Comparison of ENCODE assay signal across 9 mouse cellular contexts in the genomic region with DNA sequence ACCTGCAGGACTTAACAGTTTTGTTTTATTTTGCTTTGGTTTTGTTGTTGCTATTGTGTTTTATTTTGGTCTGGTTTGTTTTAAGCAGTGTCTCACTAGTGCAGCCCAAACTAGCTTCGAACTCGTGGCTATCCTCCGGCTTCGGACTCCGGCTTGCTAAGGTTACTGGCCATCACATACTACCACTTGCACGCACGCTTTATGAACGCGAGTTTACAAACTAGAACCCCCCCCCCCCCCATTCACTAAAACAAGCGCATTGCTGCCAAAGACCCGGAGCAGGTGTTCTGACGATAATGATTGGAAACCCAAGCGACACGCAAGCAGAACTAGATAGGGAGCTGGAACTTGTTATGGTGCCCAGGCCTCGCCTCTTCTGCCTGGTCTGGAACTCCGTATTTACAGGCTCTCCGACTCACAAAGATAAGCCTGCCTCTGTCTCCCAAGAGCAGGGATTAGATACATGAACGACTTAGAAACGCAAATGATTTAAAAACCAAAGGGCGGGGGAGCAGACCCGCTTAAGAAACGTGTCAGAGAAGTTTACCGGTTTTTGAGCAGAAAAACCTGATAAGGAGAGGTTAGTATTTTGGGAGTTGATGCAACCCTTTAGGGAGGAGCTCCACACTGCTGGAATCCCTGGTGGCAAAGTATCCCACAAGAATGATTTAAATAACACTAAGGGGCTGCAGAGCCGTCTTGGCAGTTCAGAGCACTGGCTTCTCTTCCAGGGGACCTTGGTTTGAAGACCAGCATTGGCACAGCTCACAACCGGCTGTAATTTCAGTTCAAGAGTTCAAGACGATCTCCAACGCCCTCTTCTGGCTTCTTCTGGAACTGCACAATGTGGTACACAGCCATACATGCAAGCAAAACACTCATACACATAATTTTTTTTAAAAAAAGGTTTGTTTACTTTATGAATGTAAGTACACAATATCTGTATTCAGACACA. TPM values are rescaled to one million over a fixed set of nuclear protein-coding genes. Genes with fewer than 3 reads are reported as not detected.
A peak's percentile ranks its signal among the peaks of the same experiment; 100 is the strongest.
DNase-seq lines count a peak whose midpoint lies in the region; ATAC-seq and TF ChIP-seq lines count a peak whose summit lies in the region.
"Had no signal": no experiment of that assay in that cellular context is flagged by ENCODE, and none has a peak within 500 bp of the region (broad histone marks: within the 10 kb centered on the region; RNA-seq: fewer than 3 reads in every experiment).

No protein-coding gene starts in this region.

- TF ChIP-seq EP300 in stomach, postnatal 0 days (optimal IDR thresholded peaks at IDR 0.05) = no peak

- peak overlapping the region; percentile 66 for H3K4me2 ChIP-seq in midbrain, embryonic 16.5 days (ENCODE audit: low read length)
- H3K4me2 ChIP-seq in stomach, postnatal 0 days (replicated peaks; ENCODE audit: low read depth) = peak overlapping the region; percentile 72

- H3K4me1 ChIP-seq in midbrain, embryonic 16.5 days (ENCODE audit: control insufficient read depth, insufficient read depth, low read length) = peaks cover 22% of the 10 kb centered on the region
- H3K4me1 ChIP-seq in stomach, postnatal 0 days (replicated peaks; ENCODE audit: control insufficient read depth, insufficient read depth) = no peaks in the 10 kb centered on the region

- peak overlapping the region; percentile 33 for H3K27ac ChIP-seq in midbrain, embryonic 16.5 days (ENCODE audit: low read length)
- H3K27ac ChIP-seq in stomach, postnatal 0 days (replicated peaks) = peak overlapping the region; percentile 74

- no peaks in the 10 kb centered on the region for H3K27me3 ChIP-seq in midbrain, embryonic 16.5 days (ENCODE audit: control insufficient read depth, insufficient read depth, low read depth, low read length)
- no peaks in the 10 kb centered on the region for H3K27me3 ChIP-seq in stomach, postnatal 0 days (ENCODE audit: control insufficient read depth, insufficient read depth, low read length)

- peak; percentile 82 for TF ChIP-seq CTCF in stomach, postnatal 0 days (IDR thresholded peaks at IDR 0.05; ENCODE audit: low read depth)

- H3K36me3 ChIP-seq in midbrain, embryonic 16.5 days (ENCODE audit: control insufficient read depth, insufficient read depth, low read length) = no peaks in the 10 kb centered on the region; the same call in 1 of the 2 replicates
- H3K36me3 ChIP-seq in stomach, postnatal 0 days (ENCODE audit: control insufficient read depth, insufficient read depth, low read length) = no peaks in the 10 kb centered on the region

- peak; percentile 59 for ATAC-seq in midbrain, embryonic 16.5 days
- peak; percentile 18; the same call in 1 of the 2 replicates for ATAC-seq in stomach, postnatal 0 days (ENCODE audit: low FRiP score, low TSS enrichment)

- peak overlapping the region; percentile 73 for H3K4me3 ChIP-seq in midbrain, embryonic 16.5 days (ENCODE audit: low read depth, low read length)
- H3K4me3 ChIP-seq in stomach, postnatal 0 days (ENCODE audit: low read depth, low read length) = peak overlapping the region; percentile 85

- H3K9ac ChIP-seq in midbrain, embryonic 16.5 days (ENCODE audit: low read depth, low read length) = peak overlapping the region; percentile 58
- H3K9ac ChIP-seq in stomach, postnatal 0 days (ENCODE audit: low read length) = peak overlapping the region; percentile 41

- 1% methylated on average over 27 of the region's 27 CpGs for WGBS in midbrain, embryonic 16.5 days
- WGBS in stomach, postnatal 0 days = under 1% methylated on average over 27 of the region's 27 CpGs

- peak; percentile 86 to 87 for DNase-seq in B cell, adult 2 months
- peak; percentile 76 for DNase-seq in T-cell, adult 2 months (ENCODE audit: low spot score)
- DNase-seq in cerebellum, postnatal 4 days (ENCODE audit: low spot score in 2 of 2) = peak; percentile 44 to 74
- peak; percentile 68 for DNase-seq in gastrocnemius, postnatal 10 days
- DNase-seq in induced T-regulatory cell, adult 2 months (ENCODE audit: low read depth) = peak; percentile 96
- peak; percentile 86 for DNase-seq in liver
- peak; percentile 87 for DNase-seq in stomach, postnatal 0 days (ENCODE audit: low spot score)

- H3K9me3 ChIP-seq in midbrain, embryonic 16.5 days (replicated peaks; ENCODE audit: control insufficient read depth, low read length, poor library complexity, severe bottlenecking) = no peaks in the 10 kb centered on the region
- H3K9me3 ChIP-seq in stomach, postnatal 0 days (ENCODE audit: control insufficient read depth, low read length) = no peaks in the 10 kb centered on the region

RNA-seq across cellular contexts. Expression of a gene that starts 0.7 kb away (rescaled TPM):
- total RNA-seq in gastrocnemius, postnatal 10 days (2021) = 10 to 100 TPM; 11.7 to 18.7 TPM
- polyA plus RNA-seq in midbrain, embryonic 16.5 days (2015; fragmentation: Nextera tagmentation; extraction: Ambion mirVana) = 32.7 and 36.1 TPM in 2 replicates
- 13.9 and 14.7 TPM in 2 replicates for polyA plus RNA-seq in stomach, postnatal 0 days (2015; fragmentation: Nextera tagmentation; extraction: Ambion mirVana)

RNA-seq across cellular contexts. Expression of a gene that starts 8.4 kb away (rescaled TPM):
- total RNA-seq in gastrocnemius, postnatal 10 days (2021) = 10 to 100 TPM; 26.9 to 35.6 TPM
- polyA plus RNA-seq in midbrain, embryonic 16.5 days (2015; fragmentation: Nextera tagmentation; extraction: Ambion mirVana) = 70.1 and 77.0 TPM in 2 replicates
- polyA plus RNA-seq in stomach, postnatal 0 days (2015; fragmentation: Nextera tagmentation; extraction: Ambion mirVana) = 64.1 and 68.4 TPM in 2 replicates

RNA-seq across cellular contexts. Expression of a gene that starts 16.0 kb away (rescaled TPM):
- total RNA-seq in gastrocnemius, postnatal 10 days (2021) = not detected
- not detected in 2 replicates for polyA plus RNA-seq in midbrain, embryonic 16.5 days (2015; fragmentation: Nextera tagmentation; extraction: Ambion mirVana)
- polyA plus RNA-seq in stomach, postnatal 0 days (2015; fragmentation: Nextera tagmentation; extraction: Ambion mirVana) = 0.16 and 0.64 TPM in 2 replicates
- total RNA-seq: layer of hippocampus, adult 8-10 months had no signal

RNA-seq across cellular contexts. Expression of a gene that starts 16.4 kb away (rescaled TPM):
- total RNA-seq in gastrocnemius, postnatal 10 days (2021) = 1 to 10 TPM; 6.0 to 6.3 TPM
- 0.53 and 1.4 TPM in 2 replicates for polyA plus RNA-seq in midbrain, embryonic 16.5 days (2015; fragmentation: Nextera tagmentation; extraction: Ambion mirVana)
- 72.6 and 77.8 TPM in 2 replicates for polyA plus RNA-seq in stomach, postnatal 0 days (2015; fragmentation: Nextera tagmentation; extraction: Ambion mirVana)

RNA-seq across cellular contexts. Expression of a gene that starts 33.6 kb away (rescaled TPM):
- 10 to 100 TPM; 12.0 to 12.5 TPM for total RNA-seq in gastrocnemius, postnatal 10 days (2021)
- polyA plus RNA-seq in midbrain, embryonic 16.5 days (2015; fragmentation: Nextera tagmentation; extraction: Ambion mirVana) = 18.7 and 20.3 TPM in 2 replicates
- 16.1 and 19.7 TPM in 2 replicates for polyA plus RNA-seq in stomach, postnatal 0 days (2015; fragmentation: Nextera tagmentation; extraction: Ambion mirVana)

Comparison
In these comparisons a context has a peak if more than half of its experiments do, and no peak if none do; other contexts are left out.
1. Peak in every context shown above with its lines: DNase-seq, ATAC-seq, H3K4me3 ChIP-seq and H3K27ac ChIP-seq.